Mouse (Mus musculus) kidney, adult 9 months (tissue): ENCODE measurements around the gene Glp2r.

Experiments used
- DNase-seq: peaks from one replicate; pipeline ENCODE4 v3.0.0; 2022

Glp2r gene

GRCm38 (mm10) chr11:67771053-67771452 is at the start of gene Glp2r:
TSS of gene Glp2r (minus strand) at chr11:67771153.
- DNase-seq, result no peak

- peak; percentile 36 for DNase-seq
These were observed 49.3 kb upstream of the Glp2r start for GRCm38 (mm10) chr11:67820221-67820620.

GRCm38 (mm10) chr11:67819604-67820003 is 48.7 kb upstream of the Glp2r start:
- peak; percentile 27 for DNase-seq

GRCm38 (mm10) chr11:67811535-67811934 is 40.6 kb upstream of the Glp2r start:
- no peak for DNase-seq

- no peak for DNase-seq
These were observed 37.1 kb upstream of the Glp2r start for GRCm38 (mm10) chr11:67808051-67808450.

GRCm38 (mm10) chr11:67806832-67807597 is 36.1 kb upstream of the Glp2r start:
- no peak for DNase-seq

- DNase-seq, result no peak
These were observed 34.6 kb upstream of the Glp2r start for GRCm38 (mm10) chr11:67805538-67805937.

- DNase-seq, result no peak
These were observed 30.2 kb upstream of the Glp2r start for GRCm38 (mm10) chr11:67801169-67801568.

- no peak for DNase-seq
These were observed 29.3 kb upstream of the Glp2r start for GRCm38 (mm10) chr11:67800130-67800723.

GRCm38 (mm10) chr11:67797931-67798330 is 27.0 kb upstream of the Glp2r start, which contains the start of gene Dhrs7c:
TSS of gene Dhrs7c (plus strand) at chr11:67798187.
- no peak for DNase-seq

GRCm38 (mm10) chr11:67790182-67790581 is 19.2 kb upstream of the Glp2r start:
- no peak for DNase-seq

GRCm38 (mm10) chr11:67774379-67774778 is 3.4 kb upstream of the Glp2r start, which contains the start of gene Gsg1l2:
TSS of gene Gsg1l2 (plus strand) at chr11:67774608.
- DNase-seq, result no peak

GRCm38 (mm10) chr11:67772577-67772976 is 1.6 kb upstream of the Glp2r start:
- peak; percentile 34 for DNase-seq

- no peak for DNase-seq
These were observed 738 bp upstream of the Glp2r start for GRCm38 (mm10) chr11:67771691-67772090.

- no peak for DNase-seq
These were observed 13.4 kb downstream of the Glp2r start for GRCm38 (mm10) chr11:67757373-67758167.

GRCm38 (mm10) chr11:67756287-67756686 is 14.7 kb downstream of the Glp2r start:
- no peak for DNase-seq

- DNase-seq, result no peak
These were observed 29.4 kb downstream of the Glp2r start for GRCm38 (mm10) chr11:67741569-67741968.

GRCm38 (mm10) chr11:67738846-67739490 is 32.0 kb downstream of the Glp2r start:
- DNase-seq, result no peak

- no peak for DNase-seq
These were observed 32.6 kb downstream of the Glp2r start for GRCm38 (mm10) chr11:67738345-67738744.

- DNase-seq, result no peak
These were observed 36.4 kb downstream of the Glp2r start for GRCm38 (mm10) chr11:67734597-67734996.

- no peak for DNase-seq
These were observed 37.2 kb downstream of the Glp2r start for GRCm38 (mm10) chr11:67733726-67734125.

- no peak for DNase-seq
These were observed 39.9 kb downstream of the Glp2r start for GRCm38 (mm10) chr11:67731056-67731455.

- DNase-seq, result no peak
These were observed 42.2 kb downstream of the Glp2r start for GRCm38 (mm10) chr11:67728726-67729125.
